Mouse (Mus musculus) yolk sac, embryonic 10.5 days (tissue): ENCODE results near the gene Elf2.
"Not testable (repeated sequence)": the region's sequence is repeated elsewhere in the genome, so short reads cannot be mapped to it uniquely, and the experiment has no call there.

Source experiments
- DNase-seq: peaks from one replicate; pipeline ENCODE4 v3.0.0-alpha.2; 2017; ENCODE audit warnings: low spot score

Elf2 gene

GRCm38 (mm10) chr3:51232205-51232910 lies 108.1 kb downstream of the Elf2 start:
- DNase-seq = no peak

GRCm38 (mm10) chr3:51231499-51231898 lies 109.0 kb downstream of the Elf2 start:
- DNase-seq = peak; percentile 25

- no peak for DNase-seq
Measured at GRCm38 (mm10) chr3:51230886-51231285, 109.6 kb downstream of the Elf2 start.

GRCm38 (mm10) chr3:51230146-51230835 lies 110.2 kb downstream of the Elf2 start:
- peak; percentile 39 for DNase-seq

- no peak for DNase-seq
Measured at GRCm38 (mm10) chr3:51229226-51229625, 111.2 kb downstream of the Elf2 start.

- no peak for DNase-seq
Measured at GRCm38 (mm10) chr3:51228821-51229205, 111.7 kb downstream of the Elf2 start.

- DNase-seq = no peak
Measured at GRCm38 (mm10) chr3:51228038-51228820, 112.2 kb downstream of the Elf2 start.

GRCm38 (mm10) chr3:51226601-51227000 lies 113.9 kb downstream of the Elf2 start:
- DNase-seq = no peak

- DNase-seq = no peak
Measured at GRCm38 (mm10) chr3:51225979-51226378, 114.5 kb downstream of the Elf2 start.

- DNase-seq = no peak
Measured at GRCm38 (mm10) chr3:51225226-51225750, 115.2 kb downstream of the Elf2 start.

- DNase-seq = peak; percentile 90
Measured at GRCm38 (mm10) chr3:51224363-51225225, 115.9 kb downstream of the Elf2 start, which contains the start of gene Noct. TSS of gene Noct (plus strand) at chr3:51224447.

- no peak for DNase-seq
Measured at GRCm38 (mm10) chr3:51223556-51223955, 116.9 kb downstream of the Elf2 start.

GRCm38 (mm10) chr3:51222834-51223460 lies 117.5 kb downstream of the Elf2 start:
- DNase-seq = no peak

- DNase-seq = no peak
Measured at GRCm38 (mm10) chr3:51222302-51222701, 118.2 kb downstream of the Elf2 start.

GRCm38 (mm10) chr3:51221847-51222246 lies 118.6 kb downstream of the Elf2 start:
- no peak for DNase-seq

- DNase-seq = no peak
Measured at GRCm38 (mm10) chr3:51220846-51221245, 119.6 kb downstream of the Elf2 start.

- DNase-seq = no peak
Measured at GRCm38 (mm10) chr3:51219213-51219612, 121.2 kb downstream of the Elf2 start.

GRCm38 (mm10) chr3:51218385-51218784 lies 122.1 kb downstream of the Elf2 start:
- DNase-seq = not testable (repeated sequence)

GRCm38 (mm10) chr3:51216351-51216750 lies 124.1 kb downstream of the Elf2 start:
- not testable (repeated sequence) for DNase-seq

GRCm38 (mm10) chr3:51215681-51216080 lies 124.8 kb downstream of the Elf2 start:
- no peak for DNase-seq

- DNase-seq = no peak
Measured at GRCm38 (mm10) chr3:51213111-51213510, 127.4 kb downstream of the Elf2 start.
